Mouse (Mus musculus) spleen, postnatal 10 days (tissue): Measurements from ENCODE around the gene Zbtb7b.
A peak's percentile ranks its signal among the peaks of the same experiment; 100 is the strongest.

Experiments
- DNase-seq, 2 experiments: peaks; one replicate each; pipeline ENCODE4 v3.0.0; 2021 to 2022; ENCODE audit warnings: low spot score in 2 of 2

Zbtb7b gene

GRCm38 (mm10) chr3:89418861-89419250, 24.3 kb upstream of the Zbtb7b start:
- peak in 1 of 2 experiments; percentile 76 for DNase-seq

GRCm38 (mm10) chr3:89418170-89418860, 23.7 kb upstream of the Zbtb7b start, which contains the start of the genes Cks1b and Shc1:
Gene Cks1b, minus strand, starts transcription at chr3:89418383.
Gene Shc1, plus strand, starts transcription at chr3:89418443.
- peak; percentile 86 to 93 for DNase-seq

- DNase-seq: no peak
These were observed 23.2 kb upstream of the Zbtb7b start for GRCm38 (mm10) chr3:89417840-89418169.

GRCm38 (mm10) chr3:89417131-89417530, 22.6 kb upstream of the Zbtb7b start:
- DNase-seq: no peak

- DNase-seq: no peak
These were observed 21.6 kb upstream of the Zbtb7b start for GRCm38 (mm10) chr3:89416158-89416557.

GRCm38 (mm10) chr3:89411490-89412393, 17.2 kb upstream of the Zbtb7b start, which contains the start of gene Flad1:
Gene Flad1, minus strand, starts transcription at chr3:89411870.
- peak; percentile 95 to 99 for DNase-seq

- no peak for DNase-seq
These were observed 16.3 kb upstream of the Zbtb7b start for GRCm38 (mm10) chr3:89410864-89411263.

GRCm38 (mm10) chr3:89409701-89410100, 15.1 kb upstream of the Zbtb7b start:
- DNase-seq: no peak

- no peak for DNase-seq
These were observed 13.9 kb upstream of the Zbtb7b start for GRCm38 (mm10) chr3:89408448-89408847.

- no peak for DNase-seq
These were observed 12.3 kb upstream of the Zbtb7b start for GRCm38 (mm10) chr3:89406887-89407286.

GRCm38 (mm10) chr3:89402693-89403092, 8.1 kb upstream of the Zbtb7b start, which contains the start of gene Lenep:
Gene Lenep, minus strand, starts transcription at chr3:89402793.
- no peak for DNase-seq

- DNase-seq: no peak
These were observed 6.8 kb upstream of the Zbtb7b start for GRCm38 (mm10) chr3:89401329-89401728.

- DNase-seq: peak in 1 of 2 experiments; percentile 15
These were observed 2.1 kb upstream of the Zbtb7b start for GRCm38 (mm10) chr3:89396654-89397005.

- DNase-seq: peak; percentile 60 to 70
These were observed 1.5 kb upstream of the Zbtb7b start for GRCm38 (mm10) chr3:89395806-89396653.

- DNase-seq: peak in 1 of 2 experiments; percentile 24
These were observed 836 bp upstream of the Zbtb7b start for GRCm38 (mm10) chr3:89395419-89395805.

GRCm38 (mm10) chr3:89394894-89395256, 299 bp upstream of the Zbtb7b start:
- DNase-seq: peak; percentile 63 to 82

GRCm38 (mm10) chr3:89393605-89394004, 971 bp downstream of the Zbtb7b start:
- DNase-seq: peak; percentile 86 to 96

GRCm38 (mm10) chr3:89392871-89393311, 1.7 kb downstream of the Zbtb7b start:
- DNase-seq: peak; percentile 43 to 45

- peak; percentile 36 to 49 for DNase-seq
These were observed 2.7 kb downstream of the Zbtb7b start for GRCm38 (mm10) chr3:89391663-89392511.

GRCm38 (mm10) chr3:89390699-89391662, 3.6 kb downstream of the Zbtb7b start:
- DNase-seq: peak; percentile 31 to 54
